Mouse (Mus musculus): Measurements from ENCODE around the gene Jmy. TPM values are rescaled to one million over a fixed set of nuclear protein-coding genes. Genes with fewer than 3 reads are reported as not detected.

Gene Jmy
- polyA plus RNA-seq, 1 experiment from 2014 or later, result 3.6 TPM

DNA sequence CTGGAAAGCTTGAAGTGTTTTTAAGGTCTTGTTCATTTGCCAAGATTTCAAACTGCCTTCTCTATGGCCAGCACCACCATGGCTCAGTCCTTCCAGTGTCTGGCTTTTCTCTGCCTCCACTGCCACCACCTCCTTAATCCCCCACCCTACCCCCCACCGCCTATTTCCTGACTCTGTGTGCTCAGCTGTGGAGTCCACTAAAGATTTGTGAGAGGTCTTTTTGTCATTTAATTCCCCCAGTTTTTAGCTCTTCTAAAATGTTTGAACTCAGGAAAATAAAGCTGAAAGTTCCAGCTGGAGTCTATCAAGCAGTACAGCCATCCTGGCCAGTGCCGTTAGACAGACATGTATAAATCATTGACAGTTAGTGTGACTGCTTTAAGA, 110.4 kb downstream of the Jmy start:
- no peak for ATAC-seq
- Histone ChIP-seq H3K4me1 (ENCODE audit: control insufficient read depth, insufficient read depth, low read depth, low read length) (no peaks in the 10 kb centered on the region), H3K9ac (ENCODE audit: low read depth, low read length) (no peak overlapping the region), H3K36me3 (ENCODE audit: control insufficient read depth, insufficient read depth, low read length) (0 out of 2 replicates have a peak, but pooled peaks cover 5% of the 10 kb centered on the region), H3K27ac (ENCODE audit: low read depth, low read length) (no peak overlapping the region), H3K4me3 (ENCODE audit: low read length) (no peak overlapping the region), H3K27me3 (replicated peaks; ENCODE audit: control insufficient read depth, insufficient read depth, low read length) (no peaks in the 10 kb centered on the region), H3K4me2 (ENCODE audit: low read length) (no peak overlapping the region), H3K9me3 (ENCODE audit: control insufficient read depth, low read length) (no peaks in the 10 kb centered on the region)
- 60% methylated on average over 2 of the region's 2 CpGs for WGBS

DNA sequence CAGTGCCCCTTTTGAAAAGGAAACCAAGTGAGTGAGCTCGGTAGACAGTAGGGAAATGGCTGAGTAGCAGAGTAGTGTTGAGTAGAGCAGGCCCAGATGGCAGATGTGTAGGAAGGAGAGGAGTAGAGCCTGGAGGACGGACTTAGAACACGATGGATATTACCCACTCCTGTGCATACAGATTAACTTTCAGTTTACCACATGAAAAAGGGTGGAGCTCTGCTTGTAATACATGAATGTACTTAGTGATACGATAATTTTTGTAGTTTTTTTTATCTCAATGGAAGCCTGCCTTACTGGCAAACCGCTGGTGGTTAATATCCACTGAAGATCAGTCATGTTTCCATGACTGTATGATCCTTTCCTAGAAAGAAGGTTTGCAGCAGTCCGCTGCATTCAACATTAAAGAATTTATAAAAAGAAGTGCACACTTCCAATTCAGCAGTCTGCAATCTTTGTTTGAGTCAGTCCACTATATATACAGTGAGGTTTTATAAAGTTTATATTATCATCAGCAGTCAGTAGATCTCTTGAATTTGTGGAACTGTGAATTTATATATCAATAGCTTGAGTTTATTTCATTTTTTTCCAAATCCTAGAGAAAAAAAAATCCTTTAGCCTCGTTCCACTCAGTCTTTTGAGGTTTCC, 110.9 kb downstream of the Jmy start:
- 79% methylated on average over 7 of the region's 7 CpGs for WGBS
- ATAC-seq, result no peak
- H3K4me3 ChIP-seq (ENCODE audit: low read length), result no peak overlapping the region

GRCm38 (mm10) chr13:93387440-93387839, 112.2 kb downstream of the Jmy start:
- Histone ChIP-seq H3K27ac (ENCODE audit: low read depth, low read length) (no peak overlapping the region), H3K27me3 (replicated peaks; ENCODE audit: control insufficient read depth, insufficient read depth, low read length) (no peaks in the 10 kb centered on the region), H3K9ac (ENCODE audit: low read depth, low read length) (no peak overlapping the region), H3K4me1 (ENCODE audit: control insufficient read depth, insufficient read depth, low read depth, low read length) (no peaks in the 10 kb centered on the region), H3K36me3 (ENCODE audit: control insufficient read depth, insufficient read depth, low read length) (0 out of 2 replicates have a peak, but pooled peaks cover 2% of the 10 kb centered on the region), H3K4me2 (ENCODE audit: low read length) (no peak overlapping the region), H3K4me3 (ENCODE audit: low read length) (no peak overlapping the region), H3K9me3 (ENCODE audit: control insufficient read depth, low read length) (no peaks in the 10 kb centered on the region)
- 66% methylated on average over 5 of the region's 5 CpGs for WGBS
- ATAC-seq, result no peak

More for the DNA sequence above, 110.9 kb downstream of the Jmy start:
- no peaks in the 10 kb centered on the region for H3K4me1 ChIP-seq (ENCODE audit: control insufficient read depth, insufficient read depth, low read depth, low read length)
- 0 out of 2 replicates have a peak, but pooled peaks cover 3% of the 10 kb centered on the region for H3K36me3 ChIP-seq (ENCODE audit: control insufficient read depth, insufficient read depth, low read length)
- no peaks in the 10 kb centered on the region for H3K9me3 ChIP-seq (ENCODE audit: control insufficient read depth, low read length)
- no peaks in the 10 kb centered on the region for H3K27me3 ChIP-seq (replicated peaks; ENCODE audit: control insufficient read depth, insufficient read depth, low read length)
- H3K27ac ChIP-seq (ENCODE audit: low read depth, low read length), result no peak overlapping the region
- H3K4me2 ChIP-seq (ENCODE audit: low read length), result no peak overlapping the region
- H3K9ac ChIP-seq (ENCODE audit: low read depth, low read length), result no peak overlapping the region

DNA sequence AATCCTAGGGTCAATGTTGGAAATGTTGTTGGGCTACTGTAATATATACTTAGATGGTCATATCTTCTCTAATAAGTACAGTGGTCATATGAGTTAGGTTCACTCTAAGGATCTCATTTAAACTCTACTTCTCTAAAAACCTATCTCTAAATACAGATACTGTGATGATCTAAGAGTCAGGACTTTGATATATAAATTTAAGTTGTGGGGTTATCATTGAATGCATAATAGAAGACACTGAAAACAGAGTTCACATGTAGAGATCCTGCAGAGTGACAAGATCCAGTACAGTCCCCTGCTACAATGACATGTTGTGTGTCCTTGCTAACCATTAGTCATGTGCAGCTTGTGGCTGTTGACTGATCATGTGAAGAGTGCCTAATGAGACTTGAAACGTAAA, 114.5 kb downstream of the Jmy start:
- ATAC-seq, result no peak
- WGBS, result 74% methylated on average over 1 of the region's 1 CpGs
- H3K4me1 ChIP-seq (ENCODE audit: control insufficient read depth, insufficient read depth, low read depth, low read length), result no peaks in the 10 kb centered on the region
- no peak overlapping the region for H3K27ac ChIP-seq (ENCODE audit: low read depth, low read length)
- H3K4me2 ChIP-seq (ENCODE audit: low read length), result no peak overlapping the region
- H3K9me3 ChIP-seq (ENCODE audit: control insufficient read depth, low read length), result no peaks in the 10 kb centered on the region
- peaks cover 2% of the 10 kb centered on the region; the same call in 1 of the 2 replicates for H3K36me3 ChIP-seq (ENCODE audit: control insufficient read depth, insufficient read depth, low read length)
- H3K9ac ChIP-seq (ENCODE audit: low read depth, low read length), result no peak overlapping the region
- H3K27me3 ChIP-seq (replicated peaks; ENCODE audit: control insufficient read depth, insufficient read depth, low read length), result no peaks in the 10 kb centered on the region
- H3K4me3 ChIP-seq (ENCODE audit: low read length), result no peak overlapping the region

GRCm38 (mm10) chr13:93384481-93384880, 115.1 kb downstream of the Jmy start:
- WGBS, result 90% methylated on average over 1 of the region's 1 CpGs
- no peaks in the 10 kb centered on the region for H3K9me3 ChIP-seq (ENCODE audit: control insufficient read depth, low read length)
- peaks cover 2% of the 10 kb centered on the region; the same call in 1 of the 2 replicates for H3K36me3 ChIP-seq (ENCODE audit: control insufficient read depth, insufficient read depth, low read length)
- no peaks in the 10 kb centered on the region for H3K4me1 ChIP-seq (ENCODE audit: control insufficient read depth, insufficient read depth, low read depth, low read length)
- ATAC-seq, result no peak
- H3K27me3 ChIP-seq (replicated peaks; ENCODE audit: control insufficient read depth, insufficient read depth, low read length), result no peaks in the 10 kb centered on the region
- no peak overlapping the region for H3K27ac ChIP-seq (ENCODE audit: low read depth, low read length)
- no peak overlapping the region for H3K9ac ChIP-seq (ENCODE audit: low read depth, low read length)
- H3K4me2 ChIP-seq (ENCODE audit: low read length), result no peak overlapping the region
- H3K4me3 ChIP-seq (ENCODE audit: low read length), result no peak overlapping the region

DNA sequence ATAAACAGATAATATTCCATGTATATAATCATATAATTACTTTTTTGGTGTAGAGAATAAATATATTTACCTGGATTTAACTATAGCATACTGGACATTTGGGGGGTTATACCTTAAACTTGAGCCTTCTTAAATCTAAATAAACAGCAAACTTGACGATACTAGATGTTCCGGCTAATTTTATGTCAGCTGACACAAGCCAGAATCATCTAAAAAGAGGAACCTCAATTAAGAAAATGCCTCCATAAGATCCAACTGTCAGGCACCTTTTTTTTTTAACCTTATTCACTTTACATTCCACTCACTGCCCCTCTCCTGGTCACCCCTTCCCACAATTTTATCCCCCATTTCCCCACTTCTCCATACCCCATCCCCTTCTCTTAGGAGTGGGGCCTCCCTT, 116.0 kb downstream of the Jmy start:
- no peaks in the 10 kb centered on the region for H3K4me1 ChIP-seq (ENCODE audit: control insufficient read depth, insufficient read depth, low read depth, low read length)
- H3K4me3 ChIP-seq (ENCODE audit: low read length), result no peak overlapping the region
- H3K27ac ChIP-seq (ENCODE audit: low read depth, low read length), result no peak overlapping the region
- H3K36me3 ChIP-seq (ENCODE audit: control insufficient read depth, insufficient read depth, low read length), result peaks cover 2% of the 10 kb centered on the region; the same call in 1 of the 2 replicates
- no peak for ATAC-seq
- H3K4me2 ChIP-seq (ENCODE audit: low read length), result no peak overlapping the region
- whole genome bisulfite sequencing, result 99% methylated on average over 2 of the region's 2 CpGs
- no peak overlapping the region for H3K9ac ChIP-seq (ENCODE audit: low read depth, low read length)
- no peaks in the 10 kb centered on the region for H3K9me3 ChIP-seq (ENCODE audit: control insufficient read depth, low read length)
- H3K27me3 ChIP-seq (replicated peaks; ENCODE audit: control insufficient read depth, insufficient read depth, low read length), result no peaks in the 10 kb centered on the region

DNA sequence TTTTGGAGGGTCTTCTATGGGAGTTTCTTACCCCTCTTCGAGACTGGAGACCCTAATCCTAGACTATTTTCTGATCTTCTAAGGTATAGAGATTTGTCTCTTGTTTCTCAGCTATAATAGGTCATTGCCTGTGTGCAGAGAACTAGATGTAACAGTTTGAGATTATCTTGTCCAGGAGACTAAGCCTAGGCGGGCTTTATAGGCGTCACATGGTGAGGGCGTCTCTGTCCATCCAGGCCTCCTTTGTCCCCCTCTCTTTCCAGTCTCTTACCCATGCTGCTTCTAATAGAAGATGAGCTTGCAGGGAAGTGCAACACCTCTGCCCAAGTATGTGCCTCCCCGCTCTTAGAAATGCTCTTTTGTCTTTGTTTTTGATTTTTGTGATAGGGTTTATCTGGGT, 116.5 kb downstream of the Jmy start:
- Histone ChIP-seq H3K4me2 (ENCODE audit: low read length) (no peak overlapping the region), H3K4me3 (ENCODE audit: low read length) (no peak overlapping the region), H3K36me3 (ENCODE audit: control insufficient read depth, insufficient read depth, low read length) (peaks cover 2% of the 10 kb centered on the region; the same call in 1 of the 2 replicates), H3K4me1 (ENCODE audit: control insufficient read depth, insufficient read depth, low read depth, low read length) (no peaks in the 10 kb centered on the region), H3K9ac (ENCODE audit: low read depth, low read length) (no peak overlapping the region), H3K27me3 (replicated peaks; ENCODE audit: control insufficient read depth, insufficient read depth, low read length) (no peaks in the 10 kb centered on the region), H3K9me3 (ENCODE audit: control insufficient read depth, low read length) (no peaks in the 10 kb centered on the region), H3K27ac (ENCODE audit: low read depth, low read length) (no peak overlapping the region)
- ATAC-seq, result no peak
- 93% methylated on average over 5 of the region's 5 CpGs for WGBS

- Histone ChIP-seq H3K4me1 (ENCODE audit: control insufficient read depth, insufficient read depth, low read depth, low read length) (no peaks in the 10 kb centered on the region), H3K9me3 (ENCODE audit: control insufficient read depth, low read length) (no peaks in the 10 kb centered on the region), H3K9ac (ENCODE audit: low read depth, low read length) (no peak overlapping the region), H3K4me2 (ENCODE audit: low read length) (no peak overlapping the region), H3K4me3 (ENCODE audit: low read length) (no peak overlapping the region), H3K27ac (ENCODE audit: low read depth, low read length) (no peak overlapping the region), H3K36me3 (ENCODE audit: control insufficient read depth, insufficient read depth, low read length) (peaks cover 2% of the 10 kb centered on the region; the same call in 1 of the 2 replicates), H3K27me3 (replicated peaks; ENCODE audit: control insufficient read depth, insufficient read depth, low read length) (no peaks in the 10 kb centered on the region)
- WGBS, result 97% methylated on average over 1 of the region's 1 CpGs
- no peak for ATAC-seq
Measured at GRCm38 (mm10) chr13:93381301-93381700, 118.3 kb downstream of the Jmy start.

DNA sequence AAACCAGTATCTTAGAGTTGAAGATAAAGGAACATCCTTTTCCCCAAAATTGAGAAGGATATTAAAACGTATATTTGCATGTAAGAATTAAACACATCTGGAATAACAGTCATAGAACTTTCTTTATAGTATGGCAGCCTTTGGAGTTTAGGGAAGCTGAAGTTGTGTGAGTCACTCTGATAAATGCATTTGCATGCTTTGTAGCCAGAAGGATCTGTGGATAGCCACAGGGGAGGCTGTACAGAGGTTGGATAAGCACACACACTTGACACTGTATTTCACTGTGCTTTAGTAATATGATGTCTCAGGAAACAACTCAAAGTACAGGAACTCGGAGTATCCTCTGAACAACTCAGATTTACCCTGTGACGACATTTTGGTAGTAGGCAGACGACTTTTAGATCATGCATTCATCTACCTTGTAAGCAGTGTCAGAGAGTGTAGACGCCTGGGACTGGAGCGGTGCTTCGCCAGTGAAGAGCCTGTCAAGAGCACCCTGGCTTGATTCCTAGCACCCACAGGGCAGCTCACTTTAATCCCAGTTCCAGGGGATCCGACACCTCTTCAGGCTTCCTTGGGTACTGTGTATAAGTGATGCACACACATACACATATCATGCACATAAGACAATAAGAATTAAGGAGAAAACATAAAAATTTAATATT, 119.1 kb downstream of the Jmy start:
- no peak overlapping the region for H3K9ac ChIP-seq (ENCODE audit: low read depth, low read length)
- peaks cover 2% of the 10 kb centered on the region; the same call in 1 of the 2 replicates for H3K36me3 ChIP-seq (ENCODE audit: control insufficient read depth, insufficient read depth, low read length)
- ATAC-seq, result no peak
- H3K4me3 ChIP-seq (ENCODE audit: low read length), result no peak overlapping the region
- 95% methylated on average over 8 of the region's 8 CpGs for WGBS
- no peak overlapping the region for H3K4me2 ChIP-seq (ENCODE audit: low read length)
- H3K27ac ChIP-seq (ENCODE audit: low read depth, low read length), result no peak overlapping the region
- H3K4me1 ChIP-seq (ENCODE audit: control insufficient read depth, insufficient read depth, low read depth, low read length), result no peaks in the 10 kb centered on the region
- H3K27me3 ChIP-seq (replicated peaks; ENCODE audit: control insufficient read depth, insufficient read depth, low read length), result no peaks in the 10 kb centered on the region
- H3K9me3 ChIP-seq (ENCODE audit: control insufficient read depth, low read length), result no peaks in the 10 kb centered on the region
